Mouse (Mus musculus) kidney, adult 2 months (tissue): Measurements from ENCODE around the gene Hist1h2ai.
"Not testable (repeated sequence)": the region's sequence is repeated elsewhere in the genome, so short reads cannot be mapped to it uniquely, and the experiment has no call there.

Experiments used
- CTCF ChIP-seq: fragments of 200-500 bp; conservative IDR thresholded peaks from 2 replicates; pipeline ENCODE4 v1.5.1; 2011; ENCODE audit warnings: low read depth, mild to moderate bottlenecking, control low read depth, low read length, moderate library complexity, mixed read lengths; ENCODE audit not compliant: insufficient read depth, insufficient read length
- POLR2A ChIP-seq: fragments of 200-500 bp; IDR thresholded peaks from one replicate; pipeline ENCODE4 v1.6.1; 2011; ENCODE audit warnings: low read depth, low read length, control low read depth

- not testable (repeated sequence) for TF ChIP-seq CTCF, POLR2A
Observed at GRCm38 (mm10) chr13:21753524-21754285, 37.5 kb downstream of the Hist1h2ai start, which contains the start of the genes Hist1h2ak and Hist1h2bn.
